Mouse (Mus musculus) heart, postnatal 4 days (tissue): ENCODE data around the gene Dock4. TPM values are rescaled to one million over a fixed set of nuclear protein-coding genes. Genes with fewer than 3 reads are reported as not detected.

Experiments
- DNase-seq: peaks from one replicate; pipeline ENCODE4 v3.0.0; 2021
- total RNA-seq, 2 experiments: library from RNA; stranded (reverse); gene quantifications; 2 replicates each; pipeline ENCODE4 v1.2.3; 2021

The Dock4 gene
- total RNA-seq, 2 experiments from 2014 or later = 21.0 to 24.0 TPM

DNA sequence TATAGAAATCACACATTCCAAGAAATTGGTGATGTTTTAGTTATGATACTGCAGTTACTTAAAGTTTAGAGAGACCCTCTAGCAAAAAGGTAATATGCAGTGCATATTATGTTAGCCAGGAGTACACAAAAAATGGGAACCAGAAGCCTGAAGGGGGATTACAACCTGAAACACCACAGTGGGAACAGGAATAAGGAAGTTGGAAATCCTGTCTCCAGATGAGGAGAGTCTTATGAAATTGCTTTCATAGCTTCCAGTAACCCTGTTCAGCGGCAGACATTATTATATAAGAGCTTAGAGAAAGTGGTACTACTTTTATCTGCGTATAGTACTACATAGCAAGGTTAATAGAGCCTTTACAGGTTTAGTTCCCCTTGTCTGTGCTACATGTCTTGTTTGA, 210.1 kb downstream of the Dock4 start:
- no peak for DNase-seq

GRCm38 (mm10) chr12:40656438-40656837, 210.7 kb downstream of the Dock4 start:
- peak; percentile 17 for DNase-seq

GRCm38 (mm10) chr12:40657229-40657885, 211.6 kb downstream of the Dock4 start:
- DNase-seq = no peak

- no peak for DNase-seq
These were observed 213.9 kb downstream of the Dock4 start for GRCm38 (mm10) chr12:40659689-40660088.

- DNase-seq = no peak
These were observed 223.7 kb downstream of the Dock4 start for GRCm38 (mm10) chr12:40669460-40669859.

GRCm38 (mm10) chr12:40670766-40671165, 225.0 kb downstream of the Dock4 start:
- DNase-seq = no peak

DNA sequence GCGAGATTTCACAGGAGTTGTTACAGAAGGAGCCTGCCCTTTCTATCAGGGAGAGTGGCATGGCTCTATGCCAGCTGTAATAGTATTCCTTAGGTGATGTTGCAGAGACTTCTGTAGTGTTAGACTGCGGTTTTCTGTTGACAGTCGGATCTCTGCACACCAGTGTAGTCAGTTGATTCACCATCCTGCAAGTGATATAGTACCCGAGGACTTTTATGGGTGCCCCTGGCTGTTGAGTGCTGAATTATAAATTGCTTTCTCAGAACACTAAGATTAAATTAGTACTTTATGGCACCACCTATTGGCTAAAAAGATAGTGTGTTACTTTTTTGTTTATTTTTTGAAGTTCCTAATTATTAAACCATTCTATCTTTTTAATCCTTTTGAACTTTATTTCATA, 234.0 kb downstream of the Dock4 start:
- DNase-seq = peak; percentile 9

- DNase-seq = peak; percentile 45
These were observed 234.8 kb downstream of the Dock4 start for GRCm38 (mm10) chr12:40680551-40680950.

- DNase-seq = no peak
These were observed 245.7 kb downstream of the Dock4 start for GRCm38 (mm10) chr12:40691444-40691843.

GRCm38 (mm10) chr12:40694082-40694721, 248.4 kb downstream of the Dock4 start:
- DNase-seq = no peak

DNA sequence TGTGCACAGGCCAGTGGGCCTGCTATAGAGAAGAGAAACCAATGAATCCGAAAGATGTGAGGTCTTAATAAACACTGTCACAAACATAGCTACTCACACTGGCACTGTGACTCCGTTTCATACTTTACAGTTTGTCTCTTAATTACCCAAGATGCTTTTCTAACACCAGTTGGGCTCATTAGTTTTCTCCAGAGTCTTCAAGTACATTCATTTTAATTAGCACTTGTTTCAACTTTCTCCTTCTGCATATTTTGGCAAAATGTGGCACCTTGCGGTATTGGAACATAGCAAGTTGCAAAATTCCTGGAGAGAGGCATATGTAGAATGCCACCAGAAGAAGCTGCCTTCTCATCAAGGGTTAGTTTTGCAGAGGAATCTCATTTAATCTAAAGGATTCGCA, 252.6 kb downstream of the Dock4 start:
- DNase-seq = no peak

- no peak for DNase-seq
These were observed 256.6 kb downstream of the Dock4 start for GRCm38 (mm10) chr12:40702233-40702792.

GRCm38 (mm10) chr12:40704296-40704695, 258.5 kb downstream of the Dock4 start:
- no peak for DNase-seq

DNA sequence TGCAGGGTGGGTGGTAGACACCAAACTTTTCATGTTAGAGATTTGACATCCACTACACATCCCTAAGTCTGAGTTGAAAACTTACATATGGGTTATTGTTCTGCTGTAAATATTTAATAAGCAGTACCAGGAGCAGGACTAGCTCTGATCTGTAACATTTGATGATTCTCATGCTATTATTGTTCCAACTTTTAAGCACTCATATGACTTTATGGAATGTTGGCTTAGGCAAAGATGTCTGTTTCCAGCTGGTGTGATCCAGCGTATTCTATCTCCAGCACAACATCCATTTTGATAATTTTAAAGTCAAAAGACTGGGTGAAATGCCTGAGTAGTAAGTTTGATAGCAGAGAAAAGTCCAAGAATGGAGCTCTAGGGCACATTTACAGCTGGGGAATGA, 261.4 kb downstream of the Dock4 start:
- no peak for DNase-seq

GRCm38 (mm10) chr12:40709094-40709493, 263.3 kb downstream of the Dock4 start:
- no peak for DNase-seq

- DNase-seq = no peak
These were observed 266.5 kb downstream of the Dock4 start for GRCm38 (mm10) chr12:40712235-40712634.

DNA sequence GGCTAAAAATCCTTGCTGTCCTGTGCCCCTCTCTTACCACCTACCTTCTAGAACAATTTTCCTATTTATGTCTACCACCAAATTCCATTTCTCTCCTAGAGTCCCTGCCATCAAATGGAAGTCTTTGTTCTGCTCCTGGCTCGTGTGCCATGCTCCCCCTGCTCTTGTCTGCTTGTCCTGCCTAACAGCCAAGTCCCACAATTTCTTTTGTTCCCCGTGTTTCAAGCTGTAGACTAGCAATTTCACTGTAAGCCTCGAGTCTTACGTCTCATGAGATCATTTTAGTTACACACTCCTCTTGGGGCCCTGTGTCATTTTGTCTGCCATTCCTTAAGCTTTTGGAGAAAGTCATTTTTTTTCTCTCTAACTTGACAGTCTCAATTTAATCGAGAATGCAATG, 268.5 kb downstream of the Dock4 start:
- no peak for DNase-seq

DNA sequence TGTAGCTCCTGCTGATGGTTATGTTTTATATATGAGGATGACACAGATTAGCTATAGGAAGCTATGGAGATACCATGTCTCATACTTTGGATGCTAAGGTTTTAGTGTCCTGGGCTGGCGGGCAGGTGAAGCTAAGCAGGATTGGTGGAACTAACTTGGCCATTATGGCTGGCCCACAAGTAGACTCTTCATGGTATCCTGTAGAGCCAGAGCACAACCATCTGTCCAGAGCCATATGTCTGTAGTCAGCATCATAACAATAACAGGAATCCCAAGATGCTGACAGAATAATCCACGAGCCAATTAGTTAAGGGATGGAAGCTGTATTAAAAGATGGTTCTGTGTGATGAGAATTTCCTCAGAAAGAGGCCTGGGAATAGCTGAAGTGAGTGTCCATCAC, 269.4 kb downstream of the Dock4 start:
- no peak for DNase-seq

- no peak for DNase-seq
These were observed 282.6 kb downstream of the Dock4 start for GRCm38 (mm10) chr12:40728373-40728772.

GRCm38 (mm10) chr12:40730756-40731155, 285.0 kb downstream of the Dock4 start:
- DNase-seq = no peak

DNA sequence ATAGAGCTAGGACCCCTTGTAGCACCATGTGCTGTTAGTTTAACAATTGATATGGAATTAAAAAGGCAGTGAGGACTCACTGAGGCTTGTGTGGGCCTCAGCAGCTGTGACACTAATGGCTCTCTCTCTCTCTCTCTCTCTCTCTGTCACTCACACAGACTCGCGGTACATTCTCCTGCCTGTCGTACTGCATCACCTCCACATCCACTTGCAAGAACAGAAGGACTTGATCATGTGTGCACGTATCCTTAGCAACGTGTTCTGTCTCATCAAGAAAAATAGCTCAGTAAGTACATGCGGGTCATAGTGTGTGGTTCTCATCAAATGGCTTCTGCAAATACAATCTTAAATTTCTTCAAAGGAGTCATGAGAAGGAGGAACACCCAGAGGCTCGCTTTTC, 299.7 kb downstream of the Dock4 start:
- no peak for DNase-seq

DNA sequence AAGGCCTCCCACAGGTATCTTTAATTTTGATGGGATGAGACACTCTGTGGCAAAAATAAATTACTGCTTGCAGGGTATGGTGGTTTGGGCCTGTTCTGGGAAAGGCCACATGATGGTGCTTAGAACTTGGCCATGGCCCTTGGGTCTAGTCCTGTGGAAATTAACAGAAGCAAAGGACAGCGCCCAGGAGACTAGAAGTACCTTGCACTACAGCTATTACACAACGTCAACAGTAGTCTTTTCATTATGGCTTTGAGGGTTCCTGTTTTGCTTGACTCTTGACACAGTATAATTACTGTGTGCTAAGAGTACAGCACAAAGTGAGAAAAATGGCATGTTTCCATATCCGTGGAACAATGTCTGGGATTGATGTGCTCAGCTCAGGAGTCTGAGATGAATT, 300.3 kb downstream of the Dock4 start:
- no peak for DNase-seq

- no peak for DNase-seq
These were observed 313.5 kb downstream of the Dock4 start for GRCm38 (mm10) chr12:40759281-40759680.

DNA sequence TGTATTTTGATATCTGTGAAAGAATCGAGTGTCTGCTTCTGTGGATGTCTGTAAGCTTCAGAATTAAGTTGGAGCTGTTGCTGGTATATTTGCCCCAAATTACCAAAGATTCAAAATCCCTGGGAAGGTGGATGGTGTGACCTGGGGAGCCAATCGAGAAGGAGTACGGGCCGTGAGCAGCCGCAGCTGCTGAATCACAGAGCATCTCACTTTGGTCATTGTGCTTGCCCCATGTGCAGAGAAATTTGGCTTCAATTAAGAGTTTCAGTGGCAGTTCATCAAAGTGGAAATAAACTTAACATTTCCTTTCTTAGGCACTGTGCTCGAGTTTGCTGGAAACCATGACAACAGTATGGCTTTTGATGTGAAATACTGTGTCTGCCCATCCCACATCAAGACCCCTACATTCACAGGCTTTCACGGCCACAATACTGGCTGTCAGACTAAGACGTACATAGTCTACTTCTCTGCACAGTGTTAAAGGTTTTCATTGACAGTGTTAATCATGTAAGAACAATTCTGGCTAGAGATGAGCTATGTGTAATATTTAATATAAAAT, 321.6 kb downstream of the Dock4 start:
- DNase-seq = no peak
